Mouse (Mus musculus): ENCODE data around the gene Zkscan2. TPM values are rescaled to one million over a fixed set of nuclear protein-coding genes. Genes with fewer than 3 reads are reported as not detected.

Gene Zkscan2
- 0.33 to 0.94 TPM (median 0.74 TPM) in 4 replicates for total RNA-seq (2023)

DNA sequence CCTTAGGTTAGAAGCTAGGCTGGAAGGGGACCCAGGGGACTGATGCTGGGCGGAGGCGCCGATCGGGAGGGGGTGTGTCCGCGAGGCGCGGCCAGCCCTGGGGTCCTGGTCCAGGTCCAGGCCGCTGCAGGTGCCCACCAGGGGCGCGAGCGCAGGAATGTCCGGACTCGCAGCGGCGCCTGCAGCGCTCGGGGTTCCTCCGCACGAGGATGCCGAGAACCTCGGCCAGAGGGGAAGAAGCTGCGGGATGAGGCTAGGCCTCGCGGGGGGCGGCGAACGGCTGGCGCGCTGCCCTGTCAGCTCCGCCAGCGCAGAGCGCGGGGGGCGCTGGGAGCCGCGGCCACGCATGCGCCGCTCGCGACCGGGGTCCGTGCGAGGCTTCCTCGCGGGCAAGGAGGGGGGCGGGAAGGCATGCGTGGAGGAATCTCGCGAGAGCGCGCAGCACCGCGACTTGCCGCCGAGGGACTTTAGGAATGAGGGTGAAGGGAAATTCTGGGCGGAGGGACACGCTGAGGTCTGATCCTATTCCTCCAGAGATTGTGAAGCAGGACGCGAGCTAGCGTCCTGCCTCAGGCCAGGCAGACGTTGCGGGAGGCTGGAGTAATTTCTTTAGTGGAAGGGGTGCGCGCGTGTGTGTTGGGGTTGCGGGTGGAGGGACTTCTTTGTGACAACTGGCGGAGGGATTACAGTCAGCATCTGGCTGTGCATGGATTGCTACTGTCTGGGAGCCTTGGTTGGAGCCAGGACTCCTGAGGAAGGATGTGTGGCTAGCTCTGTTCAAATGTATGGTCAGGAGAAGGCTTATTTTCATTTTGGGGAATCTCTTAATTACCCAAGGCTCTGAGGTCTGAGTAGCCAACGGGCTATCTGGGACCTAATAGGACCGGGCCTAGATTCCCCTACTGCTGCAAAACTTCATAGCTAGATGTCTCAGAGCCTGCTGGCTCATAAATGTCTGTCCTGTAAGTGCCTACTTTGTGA lies at the start of gene Zkscan2:
Gene Zkscan2 (minus strand): TSS at position 211 of the 981 bp plus-strand sequence.

DNA sequence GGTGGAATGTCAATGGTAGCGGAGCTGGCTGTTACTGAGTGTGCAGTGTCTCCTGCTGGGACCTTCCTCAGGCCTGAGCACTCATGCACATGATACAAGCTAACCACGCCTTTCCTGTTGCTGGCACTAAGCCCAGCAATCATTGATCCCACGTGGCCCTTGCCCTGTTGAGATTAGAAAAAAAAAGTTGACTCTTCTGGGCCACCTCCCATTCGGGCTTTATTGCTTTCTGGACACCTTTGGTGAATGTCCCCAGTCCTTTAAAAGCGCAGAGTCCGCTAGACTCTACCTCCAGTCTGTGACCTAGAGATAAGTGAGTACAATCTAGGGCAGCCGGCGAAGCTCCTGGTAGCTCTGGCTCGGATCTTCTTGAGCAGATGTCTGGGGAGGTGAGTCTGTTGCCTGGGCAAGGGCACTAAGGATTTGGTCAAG lies 38.2 kb downstream of the Zkscan2 start, which contains the start of gene Aqp8:
Gene Aqp8 (plus strand): TSS at position 222 of the 432 bp plus-strand sequence.

Other genes starting within 250 kb of the Zkscan2 start
- gene Lcmt1, start 130.7 kb downstream of the Zkscan2 start, total RNA-seq (2023) = 8.8 to 11.0 TPM (median 9.2 TPM) in 4 replicates
- gene Arhgap17, start 130.5 kb downstream of the Zkscan2 start, total RNA-seq (2023) = 279 to 319 TPM (median 293 TPM) in 4 replicates
- not detected in 4 replicates for gene Aqp8, start 38.2 kb downstream of the Zkscan2 start, total RNA-seq (2023)